Mouse (Mus musculus) C2C12 (cell line): ENCODE measurements at regions not wholly inside any gene's neighbourhood (a gene's known extent, or its start where the extent isn't known, plus 50 kb on each side); places are given as distances from the start of the nearest gene placed in this dataset.

Experiments used
- H3K27me3 ChIP-seq: one replicate; pipeline ENCODE4 v1.6.1; 2011; ENCODE audit not compliant: control insufficient read depth, insufficient read depth, insufficient read length
- H3K36me3 ChIP-seq: one replicate; pipeline ENCODE4 v1.6.1; 2011; ENCODE audit not compliant: control insufficient read depth, insufficient read depth
- H3K4me3 ChIP-seq: one replicate; pipeline ENCODE4 v1.5.1; 2011; ENCODE audit warnings: mild to moderate bottlenecking, control low read depth; ENCODE audit not compliant: poor library complexity, insufficient read depth, severe bottlenecking
- H3K79me2 ChIP-seq: one replicate; pipeline ENCODE4 v1.6.1; 2011; ENCODE audit not compliant: control insufficient read depth, insufficient read depth
- H3K79me3 ChIP-seq: one replicate; pipeline ENCODE4 v1.6.1; 2011; ENCODE audit warnings: low read depth, control low read depth
- H3ac ChIP-seq: one replicate; pipeline ENCODE3; 2011; ENCODE audit warnings: low read depth; ENCODE audit not compliant: control insufficient read depth, insufficient read length
- CEBPB ChIP-seq: IDR thresholded peaks from one replicate; pipeline ENCODE4 v1.6.1; 2011; ENCODE audit warnings: low read depth, mild to moderate bottlenecking, control low read depth, moderate library complexity
- CTCF ChIP-seq: IDR thresholded peaks from one replicate; pipeline ENCODE4 v1.5.1; 2011; ENCODE audit not compliant: control insufficient read depth, insufficient read depth, insufficient read length
- FOSL1 ChIP-seq: IDR thresholded peaks from one replicate; pipeline ENCODE4 v1.8.0; 2011; ENCODE audit warnings: mild to moderate bottlenecking, low read length; ENCODE audit not compliant: poor library complexity, insufficient read depth, severe bottlenecking
- MAX ChIP-seq: IDR thresholded peaks from one replicate; pipeline ENCODE4 v1.6.1; 2011; ENCODE audit warnings: mild to moderate bottlenecking, control low read depth
- MYOD1 ChIP-seq: IDR thresholded peaks from one replicate; pipeline ENCODE4 v1.6.1; 2011; ENCODE audit warnings: low read depth; ENCODE audit not compliant: control insufficient read depth, insufficient read length
- MYOG ChIP-seq: IDR thresholded peaks from one replicate; pipeline ENCODE4 v1.6.1; 2011; ENCODE audit not compliant: control insufficient read depth, insufficient read length; ENCODE audit errors: extremely low read depth
- USF1 ChIP-seq: IDR thresholded peaks from one replicate; pipeline ENCODE4 v1.6.1; 2011; ENCODE audit warnings: low read depth, mild to moderate bottlenecking, control low read depth, moderate library complexity

GRCm38 (mm10) chr19:21159189-21160137 is 112.6 kb upstream of the Zfand5 start:
- Histone ChIP-seq H3K79me3 (no peaks in the 10 kb centered on the region), H3K36me3 (no peaks in the 10 kb centered on the region), H3ac (no peak overlapping the region), H3K4me3 (no peak overlapping the region), H3K27me3 (no peaks in the 10 kb centered on the region), H3K79me2 (no peaks in the 10 kb centered on the region)
- TF ChIP-seq FOSL1: no peak
- no peak for TF ChIP-seq CEBPB
- no peak for TF ChIP-seq CTCF
- TF ChIP-seq MYOD1: no peak
- TF ChIP-seq USF1: no peak
- no peak for TF ChIP-seq MYOG
- TF ChIP-seq MAX: no peak

GRCm38 (mm10) chr19:21154162-21154561 is 117.9 kb upstream of the Zfand5 start:
- H3K79me2 ChIP-seq: no peaks in the 10 kb centered on the region
- no peak overlapping the region for H3ac ChIP-seq
- H3K79me3 ChIP-seq: no peaks in the 10 kb centered on the region
- H3K27me3 ChIP-seq: no peaks in the 10 kb centered on the region
- H3K4me3 ChIP-seq: no peak overlapping the region
- TF ChIP-seq MYOD1: no peak
- TF ChIP-seq MAX: no peak
- TF ChIP-seq CEBPB: no peak
- no peak for TF ChIP-seq USF1
- no peak for TF ChIP-seq MYOG
- TF ChIP-seq FOSL1: no peak
- no peak for TF ChIP-seq CTCF
- no peaks in the 10 kb centered on the region for H3K36me3 ChIP-seq

GRCm38 (mm10) chr19:21152027-21152426 is 120.1 kb upstream of the Zfand5 start:
- no peak overlapping the region for H3K4me3 ChIP-seq
- H3K27me3 ChIP-seq: no peaks in the 10 kb centered on the region
- H3K79me2 ChIP-seq: no peaks in the 10 kb centered on the region
- no peaks in the 10 kb centered on the region for H3K79me3 ChIP-seq
- TF ChIP-seq CEBPB (no peak), MYOD1 (no peak), MYOG (no peak), MAX (no peak), FOSL1 (no peak), USF1 (no peak), CTCF (no peak)
- no peaks in the 10 kb centered on the region for H3K36me3 ChIP-seq
- no peak overlapping the region for H3ac ChIP-seq

GRCm38 (mm10) chr19:21150849-21151248 is 121.2 kb upstream of the Zfand5 start:
- H3K79me3 ChIP-seq: no peaks in the 10 kb centered on the region
- no peaks in the 10 kb centered on the region for H3K79me2 ChIP-seq

GRCm38 (mm10) chr19:21150241-21150640 is 121.8 kb upstream of the Zfand5 start:
- Histone ChIP-seq H3K79me2 (no peaks in the 10 kb centered on the region), H3K79me3 (no peaks in the 10 kb centered on the region), H3K36me3 (no peaks in the 10 kb centered on the region), H3ac (no peak overlapping the region), H3K4me3 (no peak overlapping the region), H3K27me3 (no peaks in the 10 kb centered on the region)
- TF ChIP-seq MYOG (no peak), CTCF (no peak), MAX (no peak), CEBPB (no peak), USF1 (no peak), MYOD1 (no peak), FOSL1 (no peak)

More at GRCm38 (mm10) chr19:21150849-21151248, 121.2 kb upstream of the Zfand5 start:
- Histone ChIP-seq H3K36me3 (no peaks in the 10 kb centered on the region), H3ac (no peak overlapping the region), H3K27me3 (no peaks in the 10 kb centered on the region), H3K4me3 (no peak overlapping the region)
- no peak for TF ChIP-seq CEBPB
- TF ChIP-seq MAX: no peak
- no peak for TF ChIP-seq USF1
- TF ChIP-seq FOSL1: no peak
- TF ChIP-seq MYOD1: no peak
- TF ChIP-seq MYOG: no peak
- TF ChIP-seq CTCF: no peak

GRCm38 (mm10) chr19:21146860-21147390 is 125.2 kb upstream of the Zfand5 start:
- no peaks in the 10 kb centered on the region for H3K79me2 ChIP-seq
- H3K79me3 ChIP-seq: no peaks in the 10 kb centered on the region
- no peaks in the 10 kb centered on the region for H3K36me3 ChIP-seq
- H3K27me3 ChIP-seq: no peaks in the 10 kb centered on the region
- H3ac ChIP-seq: no peak overlapping the region
- H3K4me3 ChIP-seq: no peak overlapping the region
- TF ChIP-seq MAX (no peak), USF1 (no peak), CTCF (no peak)
